Mouse (Mus musculus) spleen, adult 2 months (tissue): ENCODE data around the gene Rwdd2b. TPM values are rescaled to one million over a fixed set of nuclear protein-coding genes. Genes with fewer than 3 reads are reported as not detected.

Source experiments
- DNase-seq, 2 experiments: peaks; one replicate each; pipeline versions ENCODE4 v3.0.0 to v3.0.0-alpha.2; 2012 to 2021; ENCODE audit warnings: low spot score in 2 of 2, low read depth in 1 of 2
- H3K27ac ChIP-seq: fragments of 200-500 bp; 2 replicates; pipeline ENCODE4 v1.5.1; 2012; ENCODE audit warnings: low read length, inconsistent platforms; ENCODE audit not compliant: insufficient read depth
- H3K27me3 ChIP-seq: fragments of 200-500 bp; 2 replicates; pipeline ENCODE4 v1.6.1; 2012; ENCODE audit warnings: mild to moderate bottlenecking, moderate library complexity, low read length, inconsistent platforms; ENCODE audit not compliant: control insufficient read depth, insufficient read depth
- H3K36me3 ChIP-seq: fragments of 200-500 bp; 2 replicates; pipeline ENCODE4 v1.6.1; 2012; ENCODE audit warnings: mild to moderate bottlenecking, low read length, inconsistent platforms; ENCODE audit not compliant: control insufficient read depth, insufficient read depth
- H3K4me1 ChIP-seq: fragments of 200-500 bp; 2 replicates; pipeline ENCODE4 v1.6.1; 2011; ENCODE audit warnings: inconsistent platforms; ENCODE audit not compliant: control insufficient read depth, insufficient read depth, insufficient read length
- H3K4me3 ChIP-seq: fragments of 200-500 bp; 2 replicates; pipeline ENCODE4 v1.5.1; 2011; ENCODE audit warnings: mild to moderate bottlenecking, inconsistent platforms; ENCODE audit not compliant: insufficient read depth, insufficient read length; ENCODE audit errors: extremely low read depth
- CTCF ChIP-seq: fragments of 200-500 bp; IDR thresholded peaks from 2 replicates; pipeline ENCODE4 v1.5.1; 2011; ENCODE audit warnings: mild to moderate bottlenecking, inconsistent platforms; ENCODE audit not compliant: insufficient read depth, insufficient read length, insufficient replicate concordance; ENCODE audit errors: extremely low read depth
- POLR2A ChIP-seq: fragments of 200-500 bp; IDR thresholded peaks from 2 replicates; pipeline ENCODE4 v1.6.1; 2011; ENCODE audit warnings: low read depth, low read length, inconsistent platforms
- WGBS: fragments of 180-500 bp; shearing (Covaris S2); methylation state at CpG from one replicate; pipeline ENCODE4 v1.1.7; 2018; 5-methylcytosine and 5-hydroxymethylcytosine counted together
- polyA plus RNA-seq: library from polyadenylated mRNA; depleted of rRNA; stranded (reverse); fragments of >200 nt; gene quantifications from 2 replicates; pipeline ENCODE4 v1.2.3, GENCODE M21; 2012; rRNA removed

Gene Rwdd2b
- polyA plus RNA-seq, 1 experiment: 3.1 TPM

GRCm38 (mm10) chr16:87427516-87427915 is 12.9 kb downstream of the Rwdd2b start:
- 96% methylated on average over 8 of the region's 8 CpGs for WGBS
- H3K27me3 ChIP-seq: no peaks in the 10 kb centered on the region
- H3K4me1 ChIP-seq: peaks cover 3% of the 10 kb centered on the region
- H3K36me3 ChIP-seq: peaks cover 25% of the 10 kb centered on the region
- TF ChIP-seq POLR2A: no peak
- no peak for TF ChIP-seq CTCF
- DNase-seq: no peak
- H3K27ac ChIP-seq: no peak overlapping the region
- H3K4me3 ChIP-seq: no peak overlapping the region

GRCm38 (mm10) chr16:87420662-87421061 is 19.7 kb downstream of the Rwdd2b start:
- WGBS: 88% methylated on average over 8 of the region's 8 CpGs
- TF ChIP-seq POLR2A: no peak
- no peak for TF ChIP-seq CTCF
- Histone ChIP-seq H3K27ac (no peak overlapping the region), H3K4me3 (no peak overlapping the region), H3K4me1 (no peaks in the 10 kb centered on the region), H3K36me3 (peaks cover 50% of the 10 kb centered on the region), H3K27me3 (no peaks in the 10 kb centered on the region)
- DNase-seq: no peak

GRCm38 (mm10) chr16:87405001-87405400 is 35.4 kb downstream of the Rwdd2b start:
- H3K27ac ChIP-seq: no peak overlapping the region
- 89% methylated on average over 3 of the region's 3 CpGs for WGBS

GRCm38 (mm10) chr16:87393813-87394548 is 46.4 kb downstream of the Rwdd2b start:
- no peak overlapping the region for H3K4me3 ChIP-seq
- no peaks in the 10 kb centered on the region for H3K4me1 ChIP-seq
- DNase-seq: peak; percentile 3 to 39
- TF ChIP-seq CTCF: peak; percentile 54; the same call in 1 of the 2 replicates
- TF ChIP-seq POLR2A: no peak
- WGBS: 55% methylated on average over 16 of the region's 16 CpGs
- H3K36me3 ChIP-seq: peaks cover 25% of the 10 kb centered on the region
- no peak overlapping the region for H3K27ac ChIP-seq
- no peaks in the 10 kb centered on the region for H3K27me3 ChIP-seq

More at GRCm38 (mm10) chr16:87405001-87405400, 35.4 kb downstream of the Rwdd2b start:
- Histone ChIP-seq H3K27me3 (no peaks in the 10 kb centered on the region), H3K36me3 (peaks cover 40% of the 10 kb centered on the region), H3K4me1 (no peaks in the 10 kb centered on the region), H3K4me3 (no peak overlapping the region)
- peak; percentile 12 to 19 for DNase-seq
- no peak for TF ChIP-seq CTCF
- no peak for TF ChIP-seq POLR2A

- Histone ChIP-seq H3K36me3 (peaks cover 16% of the 10 kb centered on the region), H3K27ac (no peak overlapping the region)
Measured at GRCm38 (mm10) chr16:87387444-87387977, 52.9 kb downstream of the Rwdd2b start.

GRCm38 (mm10) chr16:87384366-87384765 is 56.0 kb downstream of the Rwdd2b start:
- WGBS: 92% methylated on average over 2 of the region's 2 CpGs
- Histone ChIP-seq H3K27me3 (no peaks in the 10 kb centered on the region), H3K27ac (no peak overlapping the region), H3K36me3 (peaks cover 32% of the 10 kb centered on the region), H3K4me1 (no peaks in the 10 kb centered on the region), H3K4me3 (no peak overlapping the region)
- TF ChIP-seq CTCF (no peak), POLR2A (no peak)
- DNase-seq: no peak

More at GRCm38 (mm10) chr16:87387444-87387977, 52.9 kb downstream of the Rwdd2b start:
- no peak for DNase-seq
- TF ChIP-seq POLR2A (no peak), CTCF (no peak)
- no peaks in the 10 kb centered on the region for H3K4me1 ChIP-seq
- no peaks in the 10 kb centered on the region for H3K27me3 ChIP-seq
- H3K4me3 ChIP-seq: no peak overlapping the region
- WGBS: 94% methylated on average over 3 of the region's 3 CpGs

Other genes starting within 250 kb of the Rwdd2b start
- 4.6 and 5.2 TPM in 2 replicates for gene N6amt1, start 86.4 kb downstream of the Rwdd2b start, polyA plus RNA-seq
- 3.4 and 3.5 TPM in 2 replicates for gene Ltn1, start 8.0 kb downstream of the Rwdd2b start, polyA plus RNA-seq
- gene Usp16, start 14.1 kb upstream of the Rwdd2b start, polyA plus RNA-seq: 8.9 and 15.6 TPM in 2 replicates
- gene Cct8, start 55.3 kb upstream of the Rwdd2b start, polyA plus RNA-seq: 14.5 and 15.0 TPM in 2 replicates
- 0.69 and 0.78 TPM in 2 replicates for gene Map3k7cl, start 112.8 kb upstream of the Rwdd2b start, polyA plus RNA-seq